Mouse (Mus musculus): ENCODE data around the gene Mgll.

Gene Mgll

GRCm38 (mm10) chr6:88770981-88771380, 46.8 kb downstream of the Mgll start:
- DNase-seq (ENCODE audit: low spot score) = no peak

GRCm38 (mm10) chr6:88772041-88772440, 47.8 kb downstream of the Mgll start:
- no peak for DNase-seq (ENCODE audit: low spot score)

DNA sequence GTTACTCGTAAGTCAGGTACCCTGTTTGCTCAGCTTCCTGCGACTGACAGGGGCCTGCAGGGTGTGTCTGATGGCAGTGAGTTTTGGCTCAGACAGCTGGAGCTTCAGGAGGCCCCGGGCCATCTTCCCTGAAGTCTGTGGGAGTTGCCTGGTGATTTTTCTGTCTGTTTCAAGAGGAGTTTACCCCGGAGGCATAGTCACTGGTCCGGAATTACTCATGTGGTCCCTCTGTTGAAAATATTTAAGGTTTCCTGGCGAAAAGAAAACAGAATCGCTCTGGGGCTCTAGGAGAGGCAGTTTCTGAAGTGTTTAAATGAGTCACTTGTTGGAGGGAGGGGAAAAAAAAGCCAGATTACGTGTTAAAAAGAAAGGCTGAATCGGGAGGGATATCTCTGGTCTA, 49.8 kb downstream of the Mgll start:
- DNase-seq (ENCODE audit: low spot score) = no peak

GRCm38 (mm10) chr6:88775267-88775666, 51.1 kb downstream of the Mgll start:
- DNase-seq (ENCODE audit: low spot score) = no peak

GRCm38 (mm10) chr6:88776336-88776923, 52.2 kb downstream of the Mgll start:
- no peak for DNase-seq (ENCODE audit: low spot score)

GRCm38 (mm10) chr6:88776964-88777363, 52.8 kb downstream of the Mgll start:
- DNase-seq (ENCODE audit: low spot score) = no peak

DNA sequence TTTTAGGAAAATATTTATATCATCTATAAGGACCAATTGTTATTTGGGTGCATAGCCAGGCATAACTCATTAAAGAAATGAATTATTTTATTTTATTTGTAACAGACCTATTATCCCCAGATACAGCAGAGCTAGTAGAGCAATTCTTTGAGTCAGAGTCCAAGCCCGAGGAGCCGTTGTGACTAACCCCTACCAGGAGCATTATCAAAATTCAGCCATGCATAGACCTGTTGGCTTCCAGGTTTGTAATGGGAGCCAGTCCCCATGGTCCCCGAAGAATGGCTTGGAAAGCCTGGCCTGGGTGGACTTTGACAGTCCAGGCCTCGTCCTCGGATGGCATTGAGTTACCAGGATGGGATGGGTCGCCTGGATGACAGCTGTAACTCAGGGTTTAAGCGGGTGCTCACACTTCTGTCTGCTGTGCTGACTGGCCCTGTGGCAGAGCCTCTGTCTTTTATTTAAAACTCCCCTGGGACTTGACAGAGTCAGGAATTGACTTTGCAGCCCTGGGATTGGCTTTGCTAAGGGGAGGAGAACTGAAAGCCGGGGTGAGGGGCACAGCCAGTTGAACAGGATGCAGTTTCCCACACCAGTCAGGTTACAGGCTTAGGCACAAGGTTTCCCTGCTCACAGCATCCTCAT, 54.0 kb downstream of the Mgll start:
- DNase-seq (ENCODE audit: low spot score) = no peak

DNA sequence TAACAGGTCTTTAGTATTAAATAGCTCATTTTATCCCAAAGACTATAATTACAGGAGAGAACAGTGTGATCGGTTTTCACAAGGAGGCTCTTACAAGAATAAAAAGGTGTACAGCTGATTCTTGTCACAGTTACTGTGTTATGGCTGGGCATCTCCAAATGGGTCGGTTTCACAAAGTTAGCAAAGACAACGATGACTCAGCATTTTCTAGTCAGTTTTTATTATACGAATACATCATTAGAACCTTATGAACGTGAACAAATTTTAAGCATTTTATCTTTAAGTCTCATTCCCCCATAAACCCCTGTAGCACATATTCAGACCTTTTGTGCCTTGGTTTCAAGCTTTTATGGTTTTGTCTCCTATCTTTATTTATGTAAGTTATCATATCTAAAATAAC, 55.5 kb downstream of the Mgll start:
- DNase-seq (ENCODE audit: low spot score) = no peak

GRCm38 (mm10) chr6:88781919-88782318, 57.7 kb downstream of the Mgll start:
- DNase-seq (ENCODE audit: low spot score) = no peak

DNA sequence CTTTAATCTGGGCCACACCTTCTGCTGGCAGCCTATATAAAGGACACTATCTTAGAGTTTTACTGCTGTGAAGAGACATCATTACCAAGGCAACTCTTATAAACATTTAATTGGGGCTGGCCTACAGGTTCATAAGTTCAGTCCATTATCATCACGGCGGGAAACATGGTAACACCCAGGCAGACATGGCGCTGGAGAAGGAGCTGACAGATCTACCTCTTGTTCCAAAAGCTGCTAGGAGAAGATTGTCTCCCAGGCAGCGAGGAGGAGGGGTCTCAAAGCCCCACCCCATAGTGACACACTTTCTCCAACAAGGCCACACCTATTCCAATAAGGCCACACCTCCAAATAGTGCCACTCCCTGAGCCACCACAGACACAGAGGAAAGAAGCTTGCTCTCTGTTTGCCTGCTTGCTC, 58.8 kb downstream of the Mgll start:
- DNase-seq (ENCODE audit: low spot score) = no peak

DNA sequence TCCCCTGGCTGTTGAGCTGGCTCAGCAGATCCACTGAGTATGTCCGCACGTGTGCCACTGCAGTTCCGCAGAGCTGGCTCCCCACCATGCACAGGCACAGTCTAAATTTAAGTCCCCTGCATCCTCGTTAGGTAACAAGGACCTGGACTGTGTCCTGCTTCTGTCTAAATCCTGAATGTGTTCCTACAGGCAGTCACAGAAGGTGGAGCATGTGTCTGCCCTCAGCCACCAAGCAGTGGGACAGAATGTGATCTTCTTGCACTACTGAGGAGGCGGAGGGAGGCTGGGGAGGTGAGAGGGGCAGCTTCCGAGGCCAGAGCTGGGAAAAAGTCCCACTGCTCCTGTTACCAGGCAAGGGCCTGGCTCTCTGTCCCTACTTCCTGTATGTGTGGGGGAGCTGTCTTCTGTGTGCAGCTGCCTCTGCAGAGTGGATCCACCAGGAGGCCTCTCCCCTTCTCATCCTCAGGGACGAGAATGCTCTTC, 60.5 kb downstream of the Mgll start:
- DNase-seq (ENCODE audit: low spot score) = peak; percentile 62

DNA sequence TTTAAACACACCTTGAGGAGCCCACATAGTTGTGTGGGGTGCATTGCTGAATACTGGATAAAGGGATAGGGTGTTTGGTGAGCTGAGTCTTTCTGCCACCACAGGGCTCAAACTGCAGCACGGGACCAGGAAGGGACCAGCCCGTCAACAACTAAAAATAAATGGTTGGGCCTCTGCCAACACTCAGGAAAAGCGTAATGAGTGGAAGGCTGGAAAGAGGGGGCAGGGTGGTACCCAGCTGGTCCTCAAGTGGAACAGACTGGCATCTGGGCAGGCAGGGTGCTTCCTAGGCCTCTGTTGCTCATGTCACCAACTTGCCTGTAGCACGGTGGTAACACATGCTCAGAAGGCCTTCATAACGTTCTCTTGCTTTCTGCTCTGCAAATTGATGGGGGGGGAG, 61.1 kb downstream of the Mgll start:
- DNase-seq (ENCODE audit: low spot score) = no peak

DNA sequence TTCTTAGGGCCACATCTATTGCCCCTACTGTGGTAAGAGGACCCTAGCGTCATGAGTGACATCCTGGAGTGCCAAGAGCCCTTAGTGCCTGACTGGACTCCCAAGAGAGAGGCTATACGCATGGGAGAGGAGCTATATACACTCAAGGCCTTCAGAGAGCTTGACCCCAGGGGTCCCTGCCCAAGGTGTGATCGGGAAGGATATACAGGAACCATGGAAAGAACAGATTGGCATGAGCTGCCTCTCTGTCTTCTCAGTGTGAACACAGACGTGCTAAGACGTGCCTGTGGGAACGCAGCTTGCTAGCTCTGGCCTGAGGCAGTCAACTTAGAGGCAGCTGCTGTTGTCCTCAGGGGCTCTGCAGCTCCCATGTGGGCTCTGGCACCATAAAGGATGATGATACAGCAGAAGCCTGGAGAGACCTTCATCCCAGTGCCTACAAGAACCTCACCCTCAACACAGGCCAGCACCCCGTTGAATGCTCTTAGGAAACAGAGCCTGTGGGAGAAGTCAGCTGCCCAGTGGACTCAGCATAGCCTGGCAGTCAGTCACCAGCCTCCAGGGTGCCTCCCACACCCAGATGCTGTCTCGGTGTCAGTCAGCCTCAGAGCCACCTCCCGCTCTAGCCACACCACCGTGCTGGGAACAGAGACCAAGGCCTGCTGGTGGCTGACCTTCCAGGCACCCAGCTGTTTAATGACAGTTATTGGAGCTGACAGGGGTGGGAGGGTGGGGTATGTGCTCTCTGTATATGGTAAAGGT, 61.8 kb downstream of the Mgll start:
- DNase-seq (ENCODE audit: low spot score) = no peak

- no peak for DNase-seq (ENCODE audit: low spot score)
Measured at GRCm38 (mm10) chr6:88786732-88787445, 62.7 kb downstream of the Mgll start.

- no peak for DNase-seq (ENCODE audit: low spot score)
Measured at GRCm38 (mm10) chr6:88787496-88787895, 63.3 kb downstream of the Mgll start.

GRCm38 (mm10) chr6:88788219-88788618, 64.0 kb downstream of the Mgll start:
- DNase-seq (ENCODE audit: low spot score) = no peak

- no peak for DNase-seq (ENCODE audit: low spot score)
Measured at GRCm38 (mm10) chr6:88791299-88791698, 67.1 kb downstream of the Mgll start.

DNA sequence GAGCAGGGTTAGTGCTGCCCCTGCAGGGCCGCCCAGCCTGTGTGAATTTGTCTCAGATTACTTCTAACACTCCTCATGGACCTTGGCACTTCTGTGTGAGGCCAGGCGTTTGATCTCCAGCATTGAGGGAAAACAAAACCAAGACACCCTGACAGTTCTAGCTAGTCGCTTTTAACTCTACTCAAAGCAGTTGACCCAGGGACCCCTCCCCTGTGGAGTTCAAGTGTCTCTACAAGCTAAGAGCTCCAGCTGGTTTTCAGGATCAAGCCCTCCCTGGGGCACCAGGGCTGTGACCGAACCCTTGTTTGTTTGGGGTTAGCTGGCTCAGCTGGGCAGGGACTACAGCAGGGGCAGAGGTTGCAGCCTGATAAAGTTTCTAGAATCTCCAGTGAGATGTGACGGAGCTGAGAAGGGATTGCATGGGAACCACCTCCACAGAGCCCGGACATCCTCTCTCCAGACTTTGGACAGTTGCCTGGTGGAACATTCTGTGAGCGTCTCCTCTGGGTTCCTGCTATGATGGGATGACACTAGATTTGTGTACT, 68.0 kb downstream of the Mgll start:
- DNase-seq (ENCODE audit: low spot score) = no peak

GRCm38 (mm10) chr6:88793243-88793642, 69.0 kb downstream of the Mgll start:
- no peak for DNase-seq (ENCODE audit: low spot score)

- no peak for DNase-seq (ENCODE audit: low spot score)
Measured at GRCm38 (mm10) chr6:88793872-88794271, 69.7 kb downstream of the Mgll start.

- no peak for DNase-seq (ENCODE audit: low spot score)
Measured at GRCm38 (mm10) chr6:88794561-88794971, 70.4 kb downstream of the Mgll start.

GRCm38 (mm10) chr6:88800191-88800590, 76.0 kb downstream of the Mgll start:
- no peak for DNase-seq (ENCODE audit: low spot score)

Measured in left cerebral cortex, adult 11 months (tissue).